Mouse (Mus musculus): ENCODE results near the gene Plxna1.

DNA sequence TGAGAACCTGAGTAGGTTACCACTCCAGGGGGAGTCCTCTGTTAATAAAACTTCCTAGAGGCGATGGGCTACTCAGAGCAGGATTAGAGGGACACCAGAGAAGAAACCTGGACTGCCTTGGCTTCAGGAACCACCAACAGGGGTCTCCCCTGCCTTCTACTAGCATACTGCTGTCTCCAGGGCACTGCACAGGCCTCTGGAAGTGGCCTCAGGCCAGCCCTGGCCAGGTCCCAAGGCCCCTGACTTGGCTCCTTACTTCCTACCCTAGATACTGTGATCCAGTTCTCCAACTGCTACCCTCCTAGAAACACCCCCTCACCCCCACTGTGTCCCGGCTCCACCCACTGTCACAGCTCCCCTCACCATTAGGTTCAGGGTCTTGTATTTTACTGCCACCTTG lies 23.0 kb downstream of the Plxna1 start:
- TF ChIP-seq POU5F1 (IDR thresholded peaks at IDR 0.05; ENCODE audit: borderline replicate concordance, low read length) (no peak), CTCF (conservative IDR thresholded peaks at IDR 0.05; ENCODE audit: low read length) (no peak), NANOG (IDR thresholded peaks at IDR 0.05; ENCODE audit: borderline replicate concordance, low read length) (no peak)
